Mouse (Mus musculus) lung, postnatal 4 days (tissue): ENCODE measurements at regions not wholly inside any gene's neighbourhood (a gene's known extent, or its start where the extent isn't known, plus 50 kb on each side); places are given as distances from the start of the nearest gene placed in this dataset.

Experiments used
- DNase-seq, 2 experiments: peaks; one replicate each; pipeline ENCODE4 v3.0.0; 2021

- DNase-seq: no peak
These were observed 88.4 kb downstream of the AI593442 start for GRCm38 (mm10) chr9:52591188-52591587.

- DNase-seq: no peak
These were observed 105.5 kb downstream of the AI593442 start for GRCm38 (mm10) chr9:52574066-52574465.

- no peak for DNase-seq
These were observed 127.9 kb downstream of the AI593442 start for GRCm38 (mm10) chr9:52551577-52552281.

GRCm38 (mm10) chr9:52546071-52546470, 133.5 kb downstream of the AI593442 start:
- no peak for DNase-seq

GRCm38 (mm10) chr9:52539086-52539485, 140.5 kb downstream of the AI593442 start:
- no peak for DNase-seq

GRCm38 (mm10) chr9:52529444-52529915, 150.1 kb downstream of the AI593442 start:
- no peak for DNase-seq

- no peak for DNase-seq
These were observed 179.1 kb downstream of the AI593442 start for GRCm38 (mm10) chr9:52500487-52500886.

- no peak for DNase-seq
These were observed 183.9 kb downstream of the AI593442 start for GRCm38 (mm10) chr9:52495483-52496270.

- no peak for DNase-seq
These were observed 186.6 kb downstream of the AI593442 start for GRCm38 (mm10) chr9:52492947-52493505.

- no peak for DNase-seq
These were observed 205.9 kb downstream of the AI593442 start for GRCm38 (mm10) chr9:52473555-52474196.

- no peak for DNase-seq
These were observed 206.7 kb downstream of the AI593442 start for GRCm38 (mm10) chr9:52472859-52473258.

GRCm38 (mm10) chr9:52458518-52458917, 221.1 kb downstream of the AI593442 start:
- DNase-seq: no peak

- DNase-seq: no peak
These were observed 225.1 kb downstream of the AI593442 start for GRCm38 (mm10) chr9:52454445-52454844.

- DNase-seq: no peak
These were observed 227.8 kb downstream of the AI593442 start for GRCm38 (mm10) chr9:52451792-52452191.

GRCm38 (mm10) chr9:52448245-52448644, 231.3 kb downstream of the AI593442 start:
- no peak for DNase-seq

- no peak for DNase-seq
These were observed 236.4 kb downstream of the AI593442 start for GRCm38 (mm10) chr9:52443228-52443627.

- DNase-seq: no peak
These were observed 245.4 kb downstream of the AI593442 start for GRCm38 (mm10) chr9:52434215-52434614.

- no peak for DNase-seq
These were observed 254.2 kb downstream of the AI593442 start for GRCm38 (mm10) chr9:52425413-52425812.

GRCm38 (mm10) chr9:52422622-52423021, 254.2 kb upstream of the Zc3h12c start:
- no peak for DNase-seq

GRCm38 (mm10) chr9:52415706-52416105, 247.3 kb upstream of the Zc3h12c start:
- no peak for DNase-seq

GRCm38 (mm10) chr9:52407841-52408240, 239.5 kb upstream of the Zc3h12c start:
- no peak for DNase-seq

- no peak for DNase-seq
These were observed 234.1 kb upstream of the Zc3h12c start for GRCm38 (mm10) chr9:52402496-52402895.

GRCm38 (mm10) chr9:52379031-52379430, 210.7 kb upstream of the Zc3h12c start:
- no peak for DNase-seq
